Mouse (Mus musculus): Measurements from ENCODE around the gene Serpinb6d.

Serpinb6d gene

GRCm38 (mm10) chr13:33661105-33661504 lies at the start of gene Serpinb6d:
Gene Serpinb6d (plus strand): TSS chr13:33661405.
- DNase-seq (ENCODE audit: low spot score): no peak

DNA sequence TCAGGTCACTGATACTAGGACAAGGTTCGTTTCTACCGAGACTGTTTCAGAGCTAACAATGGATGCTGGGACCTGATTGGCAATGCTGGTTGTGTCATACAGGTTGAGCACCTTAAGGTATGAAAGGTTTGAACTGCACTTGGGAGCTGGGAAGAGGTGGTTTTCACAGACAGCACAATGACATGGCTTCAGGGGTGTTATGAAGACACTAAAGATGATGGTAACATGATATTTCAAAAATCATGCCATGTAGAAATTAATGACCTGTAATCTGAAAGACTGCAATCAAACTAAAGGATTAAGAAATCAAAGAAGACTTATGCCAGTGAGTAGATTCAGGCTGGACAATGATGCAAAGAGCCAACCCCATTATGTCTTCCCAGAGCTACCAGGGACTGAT lies 38.3 kb upstream of the Serpinb6d start:
- no peak for DNase-seq (ENCODE audit: low spot score)

GRCm38 (mm10) chr13:33642540-33642939 lies 18.7 kb upstream of the Serpinb6d start:
- no peak for DNase-seq (ENCODE audit: low spot score)

DNA sequence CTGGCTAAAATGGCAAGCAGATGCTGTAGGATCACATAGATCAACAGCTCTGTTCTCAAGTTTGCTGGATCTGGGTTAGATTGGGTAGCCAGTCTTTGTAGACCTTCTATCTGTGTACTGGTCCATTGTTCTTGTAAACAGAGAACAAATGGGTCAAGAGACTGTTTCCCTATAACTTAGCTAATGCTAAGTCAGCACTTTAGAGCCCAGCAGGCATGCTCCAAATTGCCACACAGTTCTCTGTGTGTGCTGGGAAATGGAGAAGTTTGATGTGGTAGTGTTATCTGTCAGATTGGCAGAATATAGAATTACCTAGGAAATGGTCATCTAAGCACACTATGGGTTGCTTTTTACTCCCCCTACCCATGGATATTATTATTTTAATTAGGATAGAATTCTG lies 1.3 kb downstream of the Serpinb6d start:
- no peak for DNase-seq (ENCODE audit: low spot score)

DNA sequence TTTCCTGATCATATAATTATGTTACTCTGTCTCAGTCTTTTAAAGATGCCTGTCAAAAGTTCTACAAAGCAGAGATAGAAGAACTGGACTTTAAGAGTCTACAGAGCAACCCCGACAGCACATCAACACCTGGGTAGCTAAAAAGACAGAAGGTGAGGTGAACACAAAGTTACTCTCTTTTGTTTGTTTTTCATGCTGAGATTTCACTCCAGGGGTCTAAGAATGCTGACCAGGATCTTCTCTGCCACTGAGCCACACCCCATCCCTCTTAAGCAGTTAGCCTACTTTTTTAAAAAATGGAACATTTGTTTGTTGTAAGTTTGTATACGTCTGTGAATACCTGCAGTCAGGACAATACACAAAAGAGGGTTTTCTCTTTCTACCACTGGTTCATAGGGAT lies 59.1 kb downstream of the Serpinb6d start:
- DNase-seq (ENCODE audit: low spot score): no peak
